In genomic region chr19:38837171-38837641, GRCm38 (mm10) we compare ENCODE assay signal across 8 mouse cellular contexts. TPM values are rescaled to one million over a fixed set of nuclear protein-coding genes. Genes with fewer than 3 reads are reported as not detected.
DNase-seq lines count a peak whose midpoint lies in the region; ATAC-seq and TF ChIP-seq lines count a peak whose summit lies in the region.

No protein-coding gene starts in this region.

- 0 out of 2 replicates have a peak, but pooled peaks cover 2% of the 10 kb centered on the region for H3K4me1 ChIP-seq in intestine, embryonic 15.5 days (replicated peaks)
- peaks cover 6% of the 10 kb centered on the region; the same call in 1 of the 2 replicates for H3K4me1 ChIP-seq in limb, embryonic 12.5 days (replicated peaks)
- H3K4me1 ChIP-seq in midbrain, embryonic 11.5 days (ENCODE audit: control insufficient read depth, insufficient read depth, low read length), result peaks cover 2% of the 10 kb centered on the region; the same call in 1 of the 2 replicates
- H3K4me1 ChIP-seq in spleen, adult 2 months (ENCODE audit: control insufficient read depth, insufficient read depth, insufficient read length), result peaks cover 6% of the 10 kb centered on the region

- peak; percentile 7 to 22 for DNase-seq in thymus, adult 18-20 months
- no peak for DNase-seq in thymus, postnatal 25 days
- peak; percentile 58 for DNase-seq in embryo, embryonic 9.5 days (ENCODE audit: extremely low spot score)
- DNase-seq in midbrain, embryonic 11.5 days (ENCODE audit: low spot score, missing footprints), result peak; percentile 89
- DNase-seq in spleen, adult 2 months (ENCODE audit: low read depth in 1 of 2, low spot score in 2 of 2), result peak in 1 of 2 experiments; percentile 15

- WGBS in intestine, embryonic 15.5 days, result under 1% methylated on average over 53 of the region's 54 CpGs
- WGBS in limb, embryonic 12.5 days, result under 1% methylated on average over 54 of the region's 54 CpGs
- WGBS in midbrain, embryonic 11.5 days, result under 1% methylated on average over 52 of the region's 54 CpGs
- 3% methylated on average over 52 of the region's 54 CpGs for WGBS in spleen, adult 2 months

- H3K9me3 ChIP-seq in intestine, embryonic 15.5 days, result no peaks in the 10 kb centered on the region
- H3K9me3 ChIP-seq in limb, embryonic 12.5 days, result no peaks in the 10 kb centered on the region
- no peaks in the 10 kb centered on the region for H3K9me3 ChIP-seq in midbrain, embryonic 11.5 days (ENCODE audit: control insufficient read depth, low read length)

- no peak for TF ChIP-seq CTCF in spleen, adult 2 months (IDR thresholded peaks at IDR 0.05; ENCODE audit: extremely low read depth, insufficient read depth, insufficient read length, insufficient replicate concordance)

- peak overlapping the region; percentile 87 for H3K27ac ChIP-seq in intestine, embryonic 15.5 days
- peak overlapping the region; percentile 89 for H3K27ac ChIP-seq in limb, embryonic 12.5 days
- peak overlapping the region; percentile 60 for H3K27ac ChIP-seq in midbrain, embryonic 11.5 days (ENCODE audit: low read depth, low read length)
- peak overlapping the region; percentile 74; the same call in 1 of the 2 replicates for H3K27ac ChIP-seq in spleen, adult 2 months (ENCODE audit: insufficient read depth, low read length)

- no peak for TF ChIP-seq POLR2A in spleen, adult 2 months (IDR thresholded peaks at IDR 0.05; ENCODE audit: low read depth, low read length)

- peak overlapping the region; percentile 89 for H3K9ac ChIP-seq in intestine, embryonic 15.5 days
- peak overlapping the region; percentile 85 for H3K9ac ChIP-seq in limb, embryonic 12.5 days (replicated peaks)
- H3K9ac ChIP-seq in midbrain, embryonic 11.5 days (ENCODE audit: low read length), result peak overlapping the region; percentile 82

- ATAC-seq in granulocyte monocyte progenitor cell, adult 5-6 weeks (replicated peaks; ENCODE audit: poor library complexity, severe bottlenecking), result peak; percentile 36
- peak; percentile 57; the same call in 1 of the 2 replicates for ATAC-seq in intestine, embryonic 15.5 days
- ATAC-seq in limb, embryonic 12.5 days (ENCODE audit: insufficient number of reproducible peaks, insufficient read depth, low FRiP score, low TSS enrichment, low read depth), result no peak
- peak; percentile 59 for ATAC-seq in midbrain, embryonic 11.5 days (ENCODE audit: low FRiP score)

- peak overlapping the region; percentile 85 for H3K4me3 ChIP-seq in intestine, embryonic 15.5 days (replicated peaks)
- H3K4me3 ChIP-seq in limb, embryonic 12.5 days (replicated peaks), result peak overlapping the region; percentile 86
- peak overlapping the region; percentile 80 for H3K4me3 ChIP-seq in midbrain, embryonic 11.5 days (ENCODE audit: low read depth, low read length)
- peak overlapping the region; percentile 91 for H3K4me3 ChIP-seq in spleen, adult 2 months (ENCODE audit: extremely low read depth, insufficient read depth, insufficient read length)

- H3K27me3 ChIP-seq in intestine, embryonic 15.5 days (replicated peaks), result no peaks in the 10 kb centered on the region
- no peaks in the 10 kb centered on the region for H3K27me3 ChIP-seq in limb, embryonic 12.5 days
- H3K27me3 ChIP-seq in midbrain, embryonic 11.5 days (ENCODE audit: control insufficient read depth, insufficient read depth, low read length), result no peaks in the 10 kb centered on the region
- H3K27me3 ChIP-seq in spleen, adult 2 months (ENCODE audit: control insufficient read depth, insufficient read depth, low read length), result peaks cover 8% of the 10 kb centered on the region

- H3K4me2 ChIP-seq in intestine, embryonic 15.5 days (replicated peaks), result peak overlapping the region; percentile 82
- H3K4me2 ChIP-seq in limb, embryonic 12.5 days, result peak overlapping the region; percentile 64
- H3K4me2 ChIP-seq in midbrain, embryonic 11.5 days, result peak overlapping the region; percentile 59

- no peaks in the 10 kb centered on the region for H3K36me3 ChIP-seq in intestine, embryonic 15.5 days
- no peaks in the 10 kb centered on the region for H3K36me3 ChIP-seq in limb, embryonic 12.5 days
- H3K36me3 ChIP-seq in midbrain, embryonic 11.5 days (ENCODE audit: control insufficient read depth, insufficient read depth, low read length), result no peaks in the 10 kb centered on the region
- H3K36me3 ChIP-seq in spleen, adult 2 months (ENCODE audit: control insufficient read depth, insufficient read depth, low read length), result no peaks in the 10 kb centered on the region

RNA-seq across cellular contexts. Expression of gene Tbc1d12, which starts 0.8 kb away (rescaled TPM):
- 2.5 and 4.4 TPM in 2 replicates for total RNA-seq in granulocyte monocyte progenitor cell, adult 5-6 weeks (2014; fragmentation: Nextera tagmentation)
- total RNA-seq in granulocyte monocyte progenitor cell, adult 5-6 weeks (2017), result 0.67 and 2.1 TPM in 2 replicates
- 1.6 and 1.9 TPM in 2 replicates for polyA plus RNA-seq in intestine, embryonic 15.5 days (2015; fragmentation: Nextera tagmentation; extraction: Ambion mirVana)
- polyA plus RNA-seq in limb, embryonic 12.5 days (2016; fragmentation: Nextera tagmentation; extraction: Ambion mirVana), result 3.2 and 3.6 TPM in 2 replicates
- 3.3 TPM in 2 replicates for polyA plus RNA-seq in midbrain, embryonic 11.5 days (2014; fragmentation: Nextera tagmentation; extraction: Ambion mirVana)
- polyA plus RNA-seq in spleen, adult 2 months (2012; rRNA removed), result 1.0 and 1.7 TPM in 2 replicates

RNA-seq across cellular contexts. Expression of gene Noc3l, which starts 18.2 kb away (rescaled TPM):
- total RNA-seq in granulocyte monocyte progenitor cell, adult 5-6 weeks (2014; fragmentation: Nextera tagmentation), result 17.5 and 18.5 TPM in 2 replicates
- total RNA-seq in granulocyte monocyte progenitor cell, adult 5-6 weeks (2017), result 32.5 and 40.2 TPM in 2 replicates
- 6.5 and 7.3 TPM in 2 replicates for polyA plus RNA-seq in intestine, embryonic 15.5 days (2015; fragmentation: Nextera tagmentation; extraction: Ambion mirVana)
- 10.0 and 11.1 TPM in 2 replicates for polyA plus RNA-seq in limb, embryonic 12.5 days (2016; fragmentation: Nextera tagmentation; extraction: Ambion mirVana)
- polyA plus RNA-seq in midbrain, embryonic 11.5 days (2014; fragmentation: Nextera tagmentation; extraction: Ambion mirVana), result 10.5 and 13.0 TPM in 2 replicates
- polyA plus RNA-seq in spleen, adult 2 months (2012; rRNA removed), result 2.1 and 2.6 TPM in 2 replicates
